Mouse (Mus musculus) gastrocnemius, postnatal 4 days (tissue): ENCODE data around the gene Nudt16l1. TPM values are rescaled to one million over a fixed set of nuclear protein-coding genes. Genes with fewer than 3 reads are reported as not detected.

Experiments used
- DNase-seq, 2 experiments: peaks; one replicate each; pipeline ENCODE4 v3.0.0; 2021 to 2022; ENCODE audit warnings: low spot score in 2 of 2, mixed read lengths in 2 of 2
- long read RNA-seq, 2 experiments: library from polyadenylated mRNA; stranded (forward); transcript quantifications; one replicate each; pipeline ENCODE4 v2.0.0; 2021
- total RNA-seq, 2 experiments: library from RNA; stranded (reverse); gene quantifications; 2 replicates each; pipeline ENCODE4 v1.2.3; 2021

Gene Nudt16l1
- total RNA-seq, result 10 to 100 TPM; 51.5 to 57.6 TPM
- long read RNA-seq, experiment 1, transcript Nudt16l1-205 (3 exons, 1,618 nt), result major isoform, 80 of 87 reads
- long read RNA-seq, experiment 1, partial matches to known transcripts, result 0 of 87 reads
- long read RNA-seq, experiment 1, other reads (novel, unspliced or antisense), result 1 of 87 reads
- long read RNA-seq, experiment 2, transcript Nudt16l1-205 (3 exons, 1,618 nt), result major isoform, 69 of 78 reads
- long read RNA-seq, experiment 2, partial matches to known transcripts, result 0 of 78 reads
- long read RNA-seq, experiment 2, other reads (novel, unspliced or antisense), result 3 of 78 reads

- DNase-seq, result no peak
Observed at GRCm38 (mm10) chr16:4938461-4938860, at the start of gene Nudt16l1. Gene Nudt16l1 (plus strand): TSS chr16:4938761.

GRCm38 (mm10) chr16:4890201-4890709, 48.3 kb upstream of the Nudt16l1 start:
- no peak for DNase-seq

- no peak for DNase-seq
Observed at GRCm38 (mm10) chr16:4892171-4892570, 46.4 kb upstream of the Nudt16l1 start.

GRCm38 (mm10) chr16:4894201-4894908, 44.2 kb upstream of the Nudt16l1 start:
- DNase-seq, result no peak

GRCm38 (mm10) chr16:4896249-4897027, 42.1 kb upstream of the Nudt16l1 start:
- DNase-seq, result no peak

GRCm38 (mm10) chr16:4897146-4897730, 41.3 kb upstream of the Nudt16l1 start:
- no peak for DNase-seq

- DNase-seq, result no peak
Observed at GRCm38 (mm10) chr16:4898881-4899280, 39.7 kb upstream of the Nudt16l1 start.

- DNase-seq, result no peak
Observed at GRCm38 (mm10) chr16:4899711-4900110, 38.9 kb upstream of the Nudt16l1 start.

GRCm38 (mm10) chr16:4901167-4901566, 37.4 kb upstream of the Nudt16l1 start:
- DNase-seq, result no peak

GRCm38 (mm10) chr16:4902390-4902789, 36.2 kb upstream of the Nudt16l1 start:
- DNase-seq, result no peak

GRCm38 (mm10) chr16:4903491-4904102, 35.0 kb upstream of the Nudt16l1 start:
- no peak for DNase-seq

- no peak for DNase-seq
Observed at GRCm38 (mm10) chr16:4904878-4905277, 33.7 kb upstream of the Nudt16l1 start.

- DNase-seq, result no peak
Observed at GRCm38 (mm10) chr16:4905591-4905990, 33.0 kb upstream of the Nudt16l1 start.

GRCm38 (mm10) chr16:4906559-4906958, 32.0 kb upstream of the Nudt16l1 start:
- DNase-seq, result no peak

- no peak for DNase-seq
Observed at GRCm38 (mm10) chr16:4907386-4907785, 31.2 kb upstream of the Nudt16l1 start.

GRCm38 (mm10) chr16:4907972-4908371, 30.6 kb upstream of the Nudt16l1 start:
- DNase-seq, result no peak

GRCm38 (mm10) chr16:4909745-4910144, 28.8 kb upstream of the Nudt16l1 start:
- no peak for DNase-seq

- no peak for DNase-seq
Observed at GRCm38 (mm10) chr16:4910758-4911157, 27.8 kb upstream of the Nudt16l1 start.

- no peak for DNase-seq
Observed at GRCm38 (mm10) chr16:4912074-4912648, 26.4 kb upstream of the Nudt16l1 start.
